Mouse (Mus musculus): Measurements from ENCODE around the gene Wdr25.

Gene Wdr25

GRCm38 (mm10) chr12:108894432-108894816 lies 993 bp downstream of the Wdr25 start:
- DNase-seq (ENCODE audit: low spot score in 2 of 2): no peak

GRCm38 (mm10) chr12:108896006-108896405 lies 2.6 kb downstream of the Wdr25 start:
- DNase-seq (ENCODE audit: low spot score in 2 of 2): no peak

- DNase-seq (ENCODE audit: low spot score in 2 of 2): no peak
Measured at GRCm38 (mm10) chr12:108901346-108901745, 7.9 kb downstream of the Wdr25 start.

- DNase-seq (ENCODE audit: low spot score in 2 of 2): peak; percentile 35 to 69
Measured at GRCm38 (mm10) chr12:108902940-108903339, 9.5 kb downstream of the Wdr25 start.

- DNase-seq (ENCODE audit: low spot score in 2 of 2): peak in 1 of 2 experiments; percentile 43
Measured at GRCm38 (mm10) chr12:108903600-108904275, 10.3 kb downstream of the Wdr25 start.

GRCm38 (mm10) chr12:108904276-108904653 lies 10.8 kb downstream of the Wdr25 start:
- DNase-seq (ENCODE audit: low spot score in 2 of 2): no peak

GRCm38 (mm10) chr12:108905620-108906302 lies 12.3 kb downstream of the Wdr25 start:
- no peak for DNase-seq (ENCODE audit: low spot score in 2 of 2)

GRCm38 (mm10) chr12:108906398-108906797 lies 13.0 kb downstream of the Wdr25 start:
- no peak for DNase-seq (ENCODE audit: low spot score in 2 of 2)

- no peak for DNase-seq (ENCODE audit: low spot score in 2 of 2)
Measured at GRCm38 (mm10) chr12:108909846-108910433, 16.5 kb downstream of the Wdr25 start.

GRCm38 (mm10) chr12:108912442-108912841 lies 19.0 kb downstream of the Wdr25 start:
- DNase-seq (ENCODE audit: low spot score in 2 of 2): no peak

- DNase-seq (ENCODE audit: low spot score in 2 of 2): no peak
Measured at GRCm38 (mm10) chr12:108914198-108914597, 20.8 kb downstream of the Wdr25 start.

- DNase-seq (ENCODE audit: low spot score in 2 of 2): no peak
Measured at GRCm38 (mm10) chr12:108914709-108915340, 21.4 kb downstream of the Wdr25 start.

GRCm38 (mm10) chr12:108915893-108916292 lies 22.5 kb downstream of the Wdr25 start:
- no peak for DNase-seq (ENCODE audit: low spot score in 2 of 2)

- DNase-seq (ENCODE audit: low spot score in 2 of 2): no peak
Measured at GRCm38 (mm10) chr12:108916447-108917042, 23.1 kb downstream of the Wdr25 start.

- no peak for DNase-seq (ENCODE audit: low spot score in 2 of 2)
Measured at GRCm38 (mm10) chr12:108917509-108917908, 24.1 kb downstream of the Wdr25 start.

GRCm38 (mm10) chr12:108918753-108919152 lies 25.3 kb downstream of the Wdr25 start:
- DNase-seq (ENCODE audit: low spot score in 2 of 2): no peak

- no peak for DNase-seq (ENCODE audit: low spot score in 2 of 2)
Measured at GRCm38 (mm10) chr12:108926606-108927111, 33.2 kb downstream of the Wdr25 start.

- DNase-seq (ENCODE audit: low spot score in 2 of 2): no peak
Measured at GRCm38 (mm10) chr12:108928249-108928648, 34.8 kb downstream of the Wdr25 start.

GRCm38 (mm10) chr12:108929475-108929874 lies 36.0 kb downstream of the Wdr25 start:
- no peak for DNase-seq (ENCODE audit: low spot score in 2 of 2)

GRCm38 (mm10) chr12:108931341-108932053 lies 38.1 kb downstream of the Wdr25 start:
- DNase-seq (ENCODE audit: low spot score in 2 of 2): no peak

GRCm38 (mm10) chr12:108932113-108932512 lies 38.7 kb downstream of the Wdr25 start:
- DNase-seq (ENCODE audit: low spot score in 2 of 2): no peak
